Mouse (Mus musculus): ENCODE data around the gene Iqcf1. TPM values are rescaled to one million over a fixed set of nuclear protein-coding genes. Genes with fewer than 3 reads are reported as not detected.

Iqcf1 gene
- polyA plus RNA-seq (2015; fragmentation: Nextera tagmentation; extraction: Ambion mirVana), result not detected in 2 replicates

DNA sequence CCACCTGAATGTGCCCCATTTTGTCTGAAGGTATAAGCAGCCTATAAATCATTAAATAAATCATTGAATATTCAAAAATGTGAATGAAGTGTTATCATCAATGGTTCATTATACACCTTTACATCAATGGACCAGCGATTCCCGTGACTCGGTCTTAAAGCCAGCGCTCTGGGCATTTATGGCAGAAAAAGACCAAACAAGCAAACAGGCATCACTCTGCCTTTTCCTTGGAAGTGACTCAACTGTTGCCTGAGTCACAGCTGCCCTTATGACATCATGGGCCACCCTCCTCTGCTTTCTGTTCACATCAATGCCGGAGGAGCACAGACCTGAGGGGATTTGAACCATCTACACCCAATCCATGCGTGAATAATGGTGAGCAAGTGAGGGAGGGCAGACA lies at the start of gene Iqcf1:
Gene Iqcf1 (plus strand): TSS at position 301 of the 400 bp plus-strand sequence.
- H3K9me3 ChIP-seq (ENCODE audit: control insufficient read depth, low read length), result no peaks in the 10 kb centered on the region
- H3K27me3 ChIP-seq (replicated peaks; ENCODE audit: control insufficient read depth, insufficient read depth, low read length), result no peaks in the 10 kb centered on the region; the same call in 1 of the 2 replicates
- WGBS, result 92% methylated on average over 6 of the region's 6 CpGs
- ATAC-seq, result no peak
- no peak within 1 kb of the TSS for H3K4me3 ChIP-seq (ENCODE audit: low read length)
- no peaks in the 10 kb centered on the region for H3K4me1 ChIP-seq (ENCODE audit: control insufficient read depth, insufficient read depth, low read length)
- no peak within 1 kb of the TSS for H3K4me2 ChIP-seq (ENCODE audit: low read depth, low read length)
- no peaks in the 10 kb centered on the region for H3K36me3 ChIP-seq (ENCODE audit: control insufficient read depth, insufficient read depth, low read length)
- H3K9ac ChIP-seq (ENCODE audit: low read depth, low read length), result no peak within 1 kb of the TSS
- H3K27ac ChIP-seq (ENCODE audit: low read length), result no peak within 1 kb of the TSS

DNA sequence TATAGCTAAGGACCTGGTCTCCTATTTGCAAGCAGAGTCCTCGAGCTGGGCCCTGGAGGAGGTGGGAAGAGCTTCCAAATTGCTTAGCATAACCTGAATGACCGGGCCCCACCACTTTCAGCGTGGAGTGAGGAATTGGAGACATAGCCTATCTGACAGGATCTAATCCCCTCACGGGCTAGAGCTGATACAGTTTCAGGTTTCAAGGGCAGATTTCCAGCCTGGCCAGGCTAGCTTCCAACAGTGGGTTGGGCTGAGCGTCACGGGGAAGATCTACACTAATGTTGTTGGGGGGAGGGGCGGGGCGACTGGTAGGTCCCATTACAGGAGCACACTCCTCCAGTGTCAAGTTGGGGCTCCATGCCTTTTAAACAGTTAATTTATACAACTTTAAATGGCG lies 49.1 kb upstream of the Iqcf1 start:
- H3K9me3 ChIP-seq (ENCODE audit: control insufficient read depth, low read length), result no peaks in the 10 kb centered on the region
- 0 out of 2 replicates have a peak overlapping the region, but pooled peaks have one; percentile 8 for H3K4me3 ChIP-seq (ENCODE audit: low read length)
- H3K27me3 ChIP-seq (replicated peaks; ENCODE audit: control insufficient read depth, insufficient read depth, low read length), result no peaks in the 10 kb centered on the region
- peaks cover 64% of the 10 kb centered on the region for H3K4me1 ChIP-seq (ENCODE audit: control insufficient read depth, insufficient read depth, low read length)
- peak overlapping the region; percentile 33 for H3K4me2 ChIP-seq (ENCODE audit: low read depth, low read length)
- H3K27ac ChIP-seq (ENCODE audit: low read length), result peak overlapping the region; percentile 34; the same call in 1 of the 2 replicates
- WGBS, result 14% methylated on average over 9 of the region's 9 CpGs
- no peak for ATAC-seq
- H3K9ac ChIP-seq (ENCODE audit: low read depth, low read length), result no peak overlapping the region
- H3K36me3 ChIP-seq (ENCODE audit: control insufficient read depth, insufficient read depth, low read length), result no peaks in the 10 kb centered on the region

DNA sequence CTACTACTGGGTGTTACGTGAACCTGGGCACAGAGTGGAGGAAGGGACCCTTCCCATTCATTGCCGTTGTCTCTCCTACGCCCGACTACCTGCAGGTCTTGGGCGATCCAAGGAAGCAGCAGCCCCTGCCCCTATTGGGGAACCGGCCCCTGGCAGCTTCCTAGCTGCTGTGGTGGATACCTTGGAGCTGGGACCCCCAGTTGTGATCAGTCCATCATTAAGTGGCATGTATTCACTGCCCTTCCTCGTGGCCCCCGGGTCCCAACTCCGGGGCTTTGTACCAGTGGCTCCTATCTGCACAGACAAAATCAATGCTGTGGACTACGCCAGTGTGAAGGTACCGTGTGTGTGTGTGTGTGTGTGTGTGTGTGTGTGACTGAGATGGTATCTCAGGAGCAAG lies 48.5 kb upstream of the Iqcf1 start:
- Histone ChIP-seq H3K9ac (ENCODE audit: low read depth, low read length) (no peak overlapping the region), H3K4me3 (ENCODE audit: low read length) (no peak overlapping the region), H3K4me1 (ENCODE audit: control insufficient read depth, insufficient read depth, low read length) (peaks cover 64% of the 10 kb centered on the region), H3K4me2 (ENCODE audit: low read depth, low read length) (no peak overlapping the region), H3K27ac (ENCODE audit: low read length) (no peak overlapping the region), H3K9me3 (ENCODE audit: control insufficient read depth, low read length) (no peaks in the 10 kb centered on the region), H3K36me3 (ENCODE audit: control insufficient read depth, insufficient read depth, low read length) (no peaks in the 10 kb centered on the region), H3K27me3 (replicated peaks; ENCODE audit: control insufficient read depth, insufficient read depth, low read length) (no peaks in the 10 kb centered on the region)
- 69% methylated on average over 11 of the region's 11 CpGs for WGBS
- no peak for ATAC-seq

DNA sequence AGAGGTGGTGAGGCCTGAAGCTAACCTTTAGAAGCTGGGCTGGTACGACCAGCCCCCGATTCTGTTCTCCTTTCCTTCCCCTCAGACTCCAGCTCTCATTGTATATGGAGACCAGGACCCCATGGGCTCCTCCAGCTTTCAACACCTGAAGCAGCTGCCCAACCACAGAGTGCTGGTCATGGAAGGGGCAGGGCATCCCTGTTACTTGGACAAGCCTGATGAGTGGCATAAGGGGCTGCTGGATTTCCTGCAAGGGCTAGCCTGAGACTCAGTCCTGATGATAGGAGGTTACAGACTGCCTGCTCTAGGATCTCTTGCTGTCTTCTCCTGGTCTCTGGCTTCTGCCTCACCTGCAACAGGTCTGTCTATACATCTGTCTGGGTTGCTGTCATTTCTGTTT lies 47.9 kb upstream of the Iqcf1 start:
- WGBS, result 55% methylated on average over 2 of the region's 2 CpGs
- H3K4me2 ChIP-seq (ENCODE audit: low read depth, low read length), result no peak overlapping the region
- H3K27me3 ChIP-seq (replicated peaks; ENCODE audit: control insufficient read depth, insufficient read depth, low read length), result no peaks in the 10 kb centered on the region
- no peak overlapping the region for H3K4me3 ChIP-seq (ENCODE audit: low read length)
- H3K9ac ChIP-seq (ENCODE audit: low read depth, low read length), result no peak overlapping the region
- H3K36me3 ChIP-seq (ENCODE audit: control insufficient read depth, insufficient read depth, low read length), result no peaks in the 10 kb centered on the region
- peaks cover 65% of the 10 kb centered on the region for H3K4me1 ChIP-seq (ENCODE audit: control insufficient read depth, insufficient read depth, low read length)
- no peak overlapping the region for H3K27ac ChIP-seq (ENCODE audit: low read length)
- no peaks in the 10 kb centered on the region for H3K9me3 ChIP-seq (ENCODE audit: control insufficient read depth, low read length)
- no peak for ATAC-seq

DNA sequence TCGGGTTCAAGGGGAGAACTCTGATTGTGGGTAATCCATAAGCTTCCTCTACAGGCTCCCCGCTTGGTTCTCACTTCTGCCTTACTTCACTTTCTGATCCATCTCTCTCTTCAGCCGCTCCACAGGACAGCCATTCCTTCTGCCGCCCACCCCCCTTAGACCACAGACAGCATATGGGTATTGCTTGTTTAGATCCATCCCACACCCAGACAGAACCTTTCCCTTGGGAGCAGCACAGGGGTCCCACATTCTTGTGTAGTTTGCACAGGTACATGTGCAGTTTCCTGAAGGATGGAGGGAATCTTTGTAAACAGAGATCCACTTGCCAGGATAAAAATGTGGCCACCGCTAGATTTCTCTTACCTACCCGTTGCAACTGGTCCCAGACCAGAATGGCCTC lies 47.4 kb upstream of the Iqcf1 start:
- H3K27me3 ChIP-seq (replicated peaks; ENCODE audit: control insufficient read depth, insufficient read depth, low read length), result no peaks in the 10 kb centered on the region
- no peaks in the 10 kb centered on the region for H3K9me3 ChIP-seq (ENCODE audit: control insufficient read depth, low read length)
- H3K36me3 ChIP-seq (ENCODE audit: control insufficient read depth, insufficient read depth, low read length), result no peaks in the 10 kb centered on the region
- H3K4me3 ChIP-seq (ENCODE audit: low read length), result no peak overlapping the region
- 0 out of 2 replicates have a peak overlapping the region, but pooled peaks have one; percentile 7 for H3K27ac ChIP-seq (ENCODE audit: low read length)
- H3K4me1 ChIP-seq (ENCODE audit: control insufficient read depth, insufficient read depth, low read length), result peaks cover 70% of the 10 kb centered on the region
- WGBS, result 40% methylated on average over 6 of the region's 6 CpGs
- H3K4me2 ChIP-seq (ENCODE audit: low read depth, low read length), result no peak overlapping the region
- H3K9ac ChIP-seq (ENCODE audit: low read depth, low read length), result no peak overlapping the region
- ATAC-seq, result no peak

DNA sequence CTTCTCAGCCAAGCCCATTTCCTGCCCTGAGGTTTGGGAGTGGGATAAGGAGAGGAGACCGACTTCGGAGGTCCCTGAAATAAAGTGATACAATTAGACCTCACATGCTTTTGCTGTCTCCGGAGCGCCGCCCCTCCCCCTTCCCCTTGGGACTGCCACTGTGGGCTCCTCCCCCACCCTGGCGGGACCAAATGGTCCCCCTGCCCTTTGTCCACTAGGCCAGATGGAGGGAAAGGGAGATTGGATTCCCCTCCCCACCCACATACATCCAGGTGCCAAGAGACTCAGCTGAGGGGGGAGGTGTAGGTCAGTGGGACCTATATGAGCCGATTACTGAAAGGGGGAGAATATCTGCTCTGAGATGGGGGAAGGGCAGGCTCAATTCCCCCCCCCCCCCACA lies 46.9 kb upstream of the Iqcf1 start:
- no peaks in the 10 kb centered on the region for H3K9me3 ChIP-seq (ENCODE audit: control insufficient read depth, low read length)
- no peaks in the 10 kb centered on the region for H3K27me3 ChIP-seq (replicated peaks; ENCODE audit: control insufficient read depth, insufficient read depth, low read length)
- peak overlapping the region; percentile 71 for H3K4me3 ChIP-seq (ENCODE audit: low read length)
- ATAC-seq, result no peak
- 0 out of 2 replicates have a peak overlapping the region, but pooled peaks have one; percentile 7 for H3K27ac ChIP-seq (ENCODE audit: low read length)
- H3K36me3 ChIP-seq (ENCODE audit: control insufficient read depth, insufficient read depth, low read length), result no peaks in the 10 kb centered on the region
- WGBS, result 10% methylated on average over 7 of the region's 7 CpGs
- H3K4me2 ChIP-seq (ENCODE audit: low read depth, low read length), result peak overlapping the region; percentile 97
- peaks cover 70% of the 10 kb centered on the region for H3K4me1 ChIP-seq (ENCODE audit: control insufficient read depth, insufficient read depth, low read length)
- H3K9ac ChIP-seq (ENCODE audit: low read depth, low read length), result peak overlapping the region; percentile 83; the same call in 1 of the 2 replicates

DNA sequence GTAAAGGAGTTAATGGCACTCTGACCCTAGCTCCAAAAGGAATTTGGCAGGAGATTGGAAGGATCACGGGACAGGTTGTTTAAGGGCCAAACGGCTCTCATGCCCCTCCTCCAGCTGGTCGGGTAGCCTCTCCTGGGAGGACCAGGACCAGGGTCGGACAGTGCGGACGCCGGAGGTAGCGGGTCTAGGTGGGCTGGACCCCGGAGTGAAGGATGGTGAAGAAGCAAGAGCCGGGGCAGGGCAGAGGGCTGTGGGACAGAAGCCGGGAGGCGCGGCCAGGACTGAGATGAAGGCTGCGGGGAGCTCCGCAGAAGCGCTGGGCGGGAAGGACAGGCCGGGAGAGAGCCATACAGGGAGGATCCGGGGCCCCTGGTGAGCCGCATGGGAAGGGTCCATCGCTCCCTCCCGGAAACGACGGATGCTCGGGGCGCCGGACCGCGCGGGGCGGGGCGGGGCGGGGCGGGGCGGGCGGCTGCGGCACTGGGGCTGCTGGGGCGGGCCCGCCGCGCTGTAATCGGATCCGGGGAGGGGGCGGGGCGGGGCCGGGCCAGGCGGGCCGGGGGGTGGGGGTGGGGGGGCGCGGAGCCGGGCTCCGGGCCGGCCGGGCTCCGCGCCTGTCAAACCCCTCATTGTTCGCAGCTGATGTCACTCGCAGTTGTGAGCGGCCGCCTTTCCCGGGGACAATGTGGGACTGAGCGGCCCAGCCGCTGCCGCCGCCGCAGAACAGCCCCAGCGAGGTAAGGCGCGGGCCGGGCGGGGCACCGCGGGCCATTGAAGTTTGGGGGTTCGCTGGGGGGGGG lies 46.3 kb upstream of the Iqcf1 start, which contains the start of gene Pcbp4:
Gene Pcbp4 (plus strand): TSS at position 21 of the 800 bp plus-strand sequence.
- H3K27ac ChIP-seq (ENCODE audit: low read length), result peak within 1 kb of the TSS; percentile 85
- H3K36me3 ChIP-seq (ENCODE audit: control insufficient read depth, insufficient read depth, low read length), result no peaks in the 10 kb centered on the region
- H3K9ac ChIP-seq (ENCODE audit: low read depth, low read length), result peak within 1 kb of the TSS; percentile 83
- peak within 1 kb of the TSS; percentile 71 for H3K4me3 ChIP-seq (ENCODE audit: low read length)
- ATAC-seq, result peak; percentile 75
- WGBS, result 0% methylated on average over 41 of the region's 74 CpGs
- H3K4me1 ChIP-seq (ENCODE audit: control insufficient read depth, insufficient read depth, low read length), result peaks cover 64% of the 10 kb centered on the region
- no peaks in the 10 kb centered on the region for H3K27me3 ChIP-seq (replicated peaks; ENCODE audit: control insufficient read depth, insufficient read depth, low read length)
- peak within 1 kb of the TSS; percentile 97 for H3K4me2 ChIP-seq (ENCODE audit: low read depth, low read length)
- H3K9me3 ChIP-seq (ENCODE audit: control insufficient read depth, low read length), result no peaks in the 10 kb centered on the region

DNA sequence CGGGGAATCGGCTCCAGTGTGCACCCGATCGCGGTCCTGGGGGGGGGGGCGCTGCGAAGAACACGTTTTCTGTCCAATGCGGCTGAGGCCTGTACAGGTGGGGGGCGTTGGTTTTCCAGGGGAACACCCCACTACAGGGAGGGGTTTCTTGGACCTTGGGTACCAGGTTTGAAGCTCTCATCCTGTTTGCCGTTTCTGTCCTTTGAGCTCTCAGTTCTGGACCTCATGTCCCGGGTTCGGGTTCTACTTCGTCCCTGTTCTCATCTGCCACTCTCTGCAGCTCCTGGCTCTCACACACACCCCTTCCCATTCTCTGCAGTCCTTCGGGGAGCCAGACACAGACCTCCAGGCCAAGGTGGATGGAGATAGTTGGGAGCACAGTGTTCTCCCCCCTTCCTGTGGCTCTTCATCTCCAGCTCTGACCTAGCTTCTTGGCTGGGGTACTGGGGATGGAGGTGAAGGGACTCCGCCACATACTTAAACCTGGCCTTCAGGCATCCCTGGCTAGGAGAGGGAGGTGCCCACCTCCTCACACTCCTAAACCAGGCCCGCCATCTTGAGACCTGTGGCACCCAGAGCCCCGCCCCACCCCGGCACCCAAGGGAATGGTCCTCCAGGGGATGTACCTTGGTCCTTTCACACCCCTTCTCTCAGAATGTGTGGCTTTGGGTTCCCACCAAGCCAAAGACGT lies 45.6 kb upstream of the Iqcf1 start:
- no peaks in the 10 kb centered on the region for H3K36me3 ChIP-seq (ENCODE audit: control insufficient read depth, insufficient read depth, low read length)
- H3K4me2 ChIP-seq (ENCODE audit: low read depth, low read length), result peak overlapping the region; percentile 97
- H3K9me3 ChIP-seq (ENCODE audit: control insufficient read depth, low read length), result no peaks in the 10 kb centered on the region
- peaks cover 58% of the 10 kb centered on the region for H3K4me1 ChIP-seq (ENCODE audit: control insufficient read depth, insufficient read depth, low read length)
- H3K9ac ChIP-seq (ENCODE audit: low read depth, low read length), result peak overlapping the region; percentile 81
- peak; percentile 23 for ATAC-seq
- no peaks in the 10 kb centered on the region for H3K27me3 ChIP-seq (replicated peaks; ENCODE audit: control insufficient read depth, insufficient read depth, low read length)
- 4% methylated on average over 19 of the region's 20 CpGs for WGBS
- H3K4me3 ChIP-seq (ENCODE audit: low read length), result peak overlapping the region; percentile 71
- peak overlapping the region; percentile 63 for H3K27ac ChIP-seq (ENCODE audit: low read length)

DNA sequence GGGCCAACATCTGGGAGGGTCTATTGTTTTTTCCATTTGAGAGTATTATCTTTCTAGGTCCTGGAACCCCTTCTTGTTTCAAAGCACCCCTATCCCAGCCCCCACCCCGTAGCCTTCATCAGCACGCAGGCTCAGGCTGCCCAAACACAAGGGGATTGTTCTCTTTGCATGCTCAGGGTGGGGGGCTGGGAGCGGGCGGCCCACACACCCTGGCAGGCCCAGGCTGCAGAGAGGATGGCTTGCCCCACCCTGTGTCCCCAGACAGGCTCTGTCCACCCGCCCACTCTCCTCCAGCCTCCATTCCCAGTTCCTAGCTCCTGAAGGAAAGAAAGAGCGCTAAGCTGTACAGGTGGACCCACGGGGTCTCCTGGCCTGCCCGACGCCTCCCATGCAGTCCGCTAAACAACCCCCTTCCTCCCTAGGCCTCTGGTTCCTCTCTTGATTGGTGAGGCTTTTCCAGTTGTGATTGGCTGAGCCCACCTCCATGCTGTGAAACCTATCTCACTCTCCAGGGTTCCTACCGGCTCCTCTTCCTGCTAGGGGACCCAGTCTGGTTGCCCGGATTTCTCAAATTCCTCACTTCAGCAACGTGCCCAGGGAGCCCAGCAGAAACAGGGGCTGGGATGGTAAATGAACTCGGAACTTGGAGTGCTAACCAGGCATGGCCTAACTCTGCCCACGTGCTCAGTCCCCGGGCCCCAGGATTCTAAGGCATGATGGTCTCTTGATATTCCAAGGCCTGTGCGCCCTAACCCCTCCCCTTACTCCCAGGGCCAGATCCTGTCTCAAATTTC lies 44.7 kb upstream of the Iqcf1 start:
- Histone ChIP-seq H3K4me1 (ENCODE audit: control insufficient read depth, insufficient read depth, low read length) (peaks cover 53% of the 10 kb centered on the region), H3K36me3 (ENCODE audit: control insufficient read depth, insufficient read depth, low read length) (no peaks in the 10 kb centered on the region), H3K27me3 (replicated peaks; ENCODE audit: control insufficient read depth, insufficient read depth, low read length) (no peaks in the 10 kb centered on the region), H3K9ac (ENCODE audit: low read depth, low read length) (peak overlapping the region; percentile 81), H3K4me2 (ENCODE audit: low read depth, low read length) (peak overlapping the region; percentile 97), H3K27ac (ENCODE audit: low read length) (peak overlapping the region; percentile 55; the same call in 1 of the 2 replicates), H3K9me3 (ENCODE audit: control insufficient read depth, low read length) (no peaks in the 10 kb centered on the region), H3K4me3 (ENCODE audit: low read length) (peak overlapping the region; percentile 71)
- ATAC-seq, result no peak
- 9% methylated on average over 17 of the region's 17 CpGs for WGBS
